Mouse (Mus musculus) E14TG2a.4 (cell line): ENCODE results near the gene Ccdc88b.

Experiments used
- CTCF ChIP-seq: conservative IDR thresholded peaks from 2 replicates; pipeline ENCODE4 v1.5.1; 2014; ENCODE audit warnings: low read length
- NANOG ChIP-seq: IDR thresholded peaks from 2 replicates; pipeline ENCODE4 v1.6.1; 2014; ENCODE audit warnings: borderline replicate concordance, low read length, mixed read lengths

DNA sequence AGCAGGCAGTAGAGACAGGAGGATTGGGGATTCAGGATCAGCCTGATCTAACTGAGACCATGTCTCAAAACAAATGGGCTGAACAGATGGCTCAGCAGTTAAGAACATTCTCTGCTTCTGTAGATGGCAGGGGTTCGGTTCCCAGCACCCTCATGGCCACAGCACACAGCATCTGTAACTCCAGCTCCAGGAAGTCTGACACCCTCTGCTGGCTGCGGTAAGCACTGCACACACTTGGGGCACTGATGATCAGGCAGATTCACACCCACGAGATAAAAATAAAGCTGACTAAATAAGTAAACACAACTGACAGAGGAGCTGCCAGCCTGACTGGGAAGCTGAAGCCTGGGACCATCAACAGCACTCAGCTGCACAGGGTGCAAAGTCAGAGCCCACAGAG lies 43.1 kb downstream of the Ccdc88b start:
- peak; percentile 65 for TF ChIP-seq CTCF
- TF ChIP-seq NANOG, result no peak
